Mouse (Mus musculus) right cerebral cortex, postnatal 36 days (tissue): Measurements from ENCODE around the gene Bfar.
A peak's percentile ranks its signal among the peaks of the same experiment; 100 is the strongest.
"Not testable (repeated sequence)": the region's sequence is repeated elsewhere in the genome, so short reads cannot be mapped to it uniquely, and the experiment has no call there.

Experiments used
- DNase-seq, 2 experiments: peaks; one replicate each; pipeline ENCODE4 v3.0.0; 2022; ENCODE audit warnings: low spot score in 2 of 2, mixed read lengths in 1 of 2

The Bfar gene

GRCm38 (mm10) chr16:13716821-13717553 lies 45.3 kb downstream of the Bfar start:
- no peak for DNase-seq

- no peak for DNase-seq
These were observed 51.3 kb downstream of the Bfar start for GRCm38 (mm10) chr16:13722937-13723336.

GRCm38 (mm10) chr16:13727811-13728335 lies 56.2 kb downstream of the Bfar start:
- no peak for DNase-seq

- no peak for DNase-seq
These were observed 57.8 kb downstream of the Bfar start for GRCm38 (mm10) chr16:13729428-13729827.

- DNase-seq: no peak
These were observed 58.9 kb downstream of the Bfar start, which contains the start of gene Pla2g10 for GRCm38 (mm10) chr16:13730285-13731255. TSS of gene Pla2g10 (minus strand) at chr16:13730983.

GRCm38 (mm10) chr16:13732786-13733185 lies 61.1 kb downstream of the Bfar start:
- DNase-seq: no peak

- DNase-seq: peak; percentile 51 to 56
These were observed 62.0 kb downstream of the Bfar start for GRCm38 (mm10) chr16:13733518-13734137.

- DNase-seq: no peak
These were observed 64.3 kb downstream of the Bfar start for GRCm38 (mm10) chr16:13735977-13736376.

- DNase-seq: not testable (repeated sequence)
These were observed 67.4 kb downstream of the Bfar start for GRCm38 (mm10) chr16:13739044-13739443.

GRCm38 (mm10) chr16:13740844-13741243 lies 69.2 kb downstream of the Bfar start:
- no peak for DNase-seq

GRCm38 (mm10) chr16:13747708-13748107 lies 76.0 kb downstream of the Bfar start:
- DNase-seq: no peak

GRCm38 (mm10) chr16:13748124-13748523 lies 76.5 kb downstream of the Bfar start:
- no peak for DNase-seq

GRCm38 (mm10) chr16:13748813-13749212 lies 77.2 kb downstream of the Bfar start:
- DNase-seq: not testable (repeated sequence)

GRCm38 (mm10) chr16:13749306-13749705 lies 77.6 kb downstream of the Bfar start:
- no peak for DNase-seq

GRCm38 (mm10) chr16:13749981-13750380 lies 78.3 kb downstream of the Bfar start:
- no peak for DNase-seq

- DNase-seq: no peak
These were observed 79.0 kb downstream of the Bfar start for GRCm38 (mm10) chr16:13750626-13751025.
